In the genomic region with DNA sequence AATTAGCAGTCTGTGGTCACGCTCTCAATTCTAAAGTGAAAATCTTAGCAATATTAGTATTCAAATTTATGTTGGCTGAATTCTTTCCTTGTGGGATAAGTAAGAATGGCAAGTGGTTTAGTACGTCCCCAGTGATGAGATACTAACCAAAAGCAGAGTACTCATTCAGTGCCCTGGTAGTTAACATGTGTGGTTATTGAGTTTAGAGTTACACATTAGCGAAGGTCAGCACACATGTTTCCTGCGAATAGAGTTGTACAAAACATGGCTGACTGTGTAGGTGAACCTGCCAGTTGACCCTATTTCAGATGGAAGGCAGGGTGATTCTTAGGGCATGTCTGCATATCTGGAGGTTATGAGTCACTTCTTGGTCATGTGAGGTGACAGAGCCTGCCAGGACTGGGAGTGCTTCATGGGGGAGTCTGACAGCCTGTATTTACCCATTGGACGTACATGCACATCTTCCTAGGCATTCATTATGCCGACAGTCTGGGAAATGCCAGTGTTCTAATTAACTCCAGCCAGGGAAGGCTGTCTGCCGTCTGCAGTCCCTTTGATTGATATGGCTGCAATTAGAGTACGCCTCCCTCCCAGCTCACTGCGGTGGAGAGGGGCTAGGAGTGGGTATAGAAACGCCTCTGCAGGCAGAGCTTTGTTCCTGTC, we compare ENCODE assay signal across 12 mouse cellular contexts.
DNase-seq lines count a peak whose midpoint lies in the region; ATAC-seq lines count a peak whose summit lies in the region.
"Had no signal": no experiment of that assay in that cellular context is flagged by ENCODE, and none has a peak within 500 bp of the region (broad histone marks: within the 10 kb centered on the region; RNA-seq: fewer than 3 reads in every experiment).

No protein-coding gene starts in this region.

- 0 out of 2 replicates have a peak, but pooled peaks cover 5% of the 10 kb centered on the region for H3K4me1 ChIP-seq in hindbrain, embryonic 15.5 days (replicated peaks)
- H3K4me1 ChIP-seq in neural tube, embryonic 13.5 days (replicated peaks): peaks cover 20% of the 10 kb centered on the region
- H3K4me1 ChIP-seq in liver, embryonic 11.5 days (replicated peaks; ENCODE audit: control insufficient read depth, insufficient read depth, low read length): no peaks in the 10 kb centered on the region; the same call in 1 of the 2 replicates

- WGBS in hindbrain, embryonic 15.5 days: 31% methylated on average over 10 of the region's 10 CpGs
- 32% methylated on average over 10 of the region's 10 CpGs for WGBS in neural tube, embryonic 13.5 days
- WGBS in liver, embryonic 11.5 days: 57% methylated on average over 10 of the region's 10 CpGs

- no peak overlapping the region for H3K4me2 ChIP-seq in hindbrain, embryonic 15.5 days
- H3K4me2 ChIP-seq in neural tube, embryonic 13.5 days: no peak overlapping the region
- no peak overlapping the region for H3K4me2 ChIP-seq in liver, embryonic 11.5 days

- H3K36me3 ChIP-seq in hindbrain, embryonic 15.5 days: no peaks in the 10 kb centered on the region
- no peaks in the 10 kb centered on the region for H3K36me3 ChIP-seq in neural tube, embryonic 13.5 days
- H3K36me3 ChIP-seq in liver, embryonic 11.5 days (ENCODE audit: control insufficient read depth, insufficient read depth, low read length): no peaks in the 10 kb centered on the region

- no peak overlapping the region for H3K9ac ChIP-seq in hindbrain, embryonic 15.5 days
- H3K9ac ChIP-seq in neural tube, embryonic 13.5 days: no peak overlapping the region
- no peak overlapping the region for H3K9ac ChIP-seq in liver, embryonic 11.5 days (ENCODE audit: low read depth, low read length)

- DNase-seq in layer of hippocampus, adult 11-12 months (ENCODE audit: low spot score): peak; percentile 18
- no peak for DNase-seq in layer of hippocampus, postnatal 25 days (ENCODE audit: extremely low spot score in 1 of 2, low spot score in 1 of 2)
- peak; percentile 42 for DNase-seq in embryo, embryonic 9.5 days (ENCODE audit: extremely low spot score)
- no peak for DNase-seq in liver, embryonic 11.5 days (ENCODE audit: low spot score)
- no peak for DNase-seq in heart, postnatal 36 days
- DNase-seq: cerebellum, adult 11-12 months; gastrocnemius, postnatal 25 days; spleen, adult 18-20 months had no signal

- no peaks in the 10 kb centered on the region for H3K27me3 ChIP-seq in hindbrain, embryonic 15.5 days
- H3K27me3 ChIP-seq in neural tube, embryonic 13.5 days: no peaks in the 10 kb centered on the region
- no peaks in the 10 kb centered on the region for H3K27me3 ChIP-seq in liver, embryonic 11.5 days (replicated peaks; ENCODE audit: control insufficient read depth, insufficient read depth, low read length)

- ATAC-seq in hindbrain, embryonic 15.5 days (ENCODE audit: low FRiP score, low read depth): peak; percentile 76
- peak; percentile 91 for ATAC-seq in neural tube, embryonic 13.5 days (ENCODE audit: low read depth)
- no peak for ATAC-seq in liver, embryonic 11.5 days (replicated peaks; ENCODE audit: low FRiP score)
- ATAC-seq in megakaryocyte, adult 5-6 weeks (ENCODE audit: poor library complexity, severe bottlenecking): no peak
- ATAC-seq: lung, postnatal 0 days had no signal

- peak overlapping the region; percentile 12; the same call in 1 of the 2 replicates for H3K27ac ChIP-seq in hindbrain, embryonic 15.5 days (replicated peaks)
- H3K27ac ChIP-seq in neural tube, embryonic 13.5 days (replicated peaks): peak overlapping the region; percentile 72
- H3K27ac ChIP-seq in liver, embryonic 11.5 days (ENCODE audit: low read depth, low read length): no peak overlapping the region

- H3K4me3 ChIP-seq in hindbrain, embryonic 15.5 days: no peak overlapping the region
- H3K4me3 ChIP-seq in neural tube, embryonic 13.5 days: no peak overlapping the region
- H3K4me3 ChIP-seq in liver, embryonic 11.5 days (ENCODE audit: low read depth, low read length): no peak overlapping the region

- no peaks in the 10 kb centered on the region for H3K9me3 ChIP-seq in hindbrain, embryonic 15.5 days
- H3K9me3 ChIP-seq in neural tube, embryonic 13.5 days: no peaks in the 10 kb centered on the region; the same call in 1 of the 2 replicates
- no peaks in the 10 kb centered on the region for H3K9me3 ChIP-seq in liver, embryonic 11.5 days (ENCODE audit: control insufficient read depth, low read length)

- intact Hi-C loops in heart, postnatal 36 days (cut with DNase I): no loop called here

Comparison
In these comparisons a context has a peak if more than half of its experiments do, and no peak if none do; other contexts are left out.
1. DNase-seq: peak in layer of hippocampus, adult 11-12 months (single experiment) and embryo, embryonic 9.5 days (single experiment); none in layer of hippocampus, postnatal 25 days (0 of 2), liver, embryonic 11.5 days (single experiment) and heart, postnatal 36 days (0 of 2).
2. ATAC-seq: peak in hindbrain, embryonic 15.5 days (single experiment) and neural tube, embryonic 13.5 days (single experiment); none in liver, embryonic 11.5 days (single experiment) and megakaryocyte, adult 5-6 weeks (single experiment).